Mouse (Mus musculus): Measurements from ENCODE around the gene Bcl2l13.

- TF ChIP-seq CTCF (IDR thresholded peaks at IDR 0.05; ENCODE audit: low read depth) (no peak), EP300 (IDR thresholded peaks at IDR 0.05; ENCODE audit: low read depth) (no peak)
These were observed 18.4 kb downstream of the Bcl2l13 start for GRCm38 (mm10) chr6:120854413-120854812.
